Mouse (Mus musculus): ENCODE measurements around the gene Gm15155. TPM values are rescaled to one million over a fixed set of nuclear protein-coding genes. Genes with fewer than 3 reads are reported as not detected.

Gene Gm15155
- polyA plus RNA-seq, 1 experiment from 2014 or later = not detected

Other genes with a start within 250 kb of the Gm15155 start
- 0.12 and 0.34 TPM in 2 replicates for gene Ptchd1, start 927 bp upstream of the Gm15155 start, polyA plus RNA-seq (2016; fragmentation: Nextera tagmentation; extraction: Ambion mirVana)